Mouse (Mus musculus): ENCODE results near the gene Mfap1a.

GRCm38 (mm10) chr2:121452361-121452760, 54.1 kb downstream of the Mfap1a start:
- no peak for TF ChIP-seq EP300 (optimal IDR thresholded peaks at IDR 0.05)
- no peak for TF ChIP-seq CTCF (IDR thresholded peaks at IDR 0.05; ENCODE audit: low read depth)
